Mouse (Mus musculus) C2C12 (cell line): ENCODE data around the gene Pfkl. TPM values are rescaled to one million over a fixed set of nuclear protein-coding genes. Genes with fewer than 3 reads are reported as not detected.
"Not testable (repeated sequence)": the region's sequence is repeated elsewhere in the genome, so short reads cannot be mapped to it uniquely, and the experiment has no call there.

Experiments
- H3K27me3 ChIP-seq: one replicate; pipeline ENCODE4 v1.6.1; 2011; ENCODE audit not compliant: control insufficient read depth, insufficient read depth, insufficient read length
- H3K36me3 ChIP-seq: one replicate; pipeline ENCODE4 v1.6.1; 2011; ENCODE audit not compliant: control insufficient read depth, insufficient read depth
- H3K4me3 ChIP-seq: one replicate; pipeline ENCODE4 v1.5.1; 2011; ENCODE audit warnings: mild to moderate bottlenecking, control low read depth; ENCODE audit not compliant: poor library complexity, insufficient read depth, severe bottlenecking
- H3K79me2 ChIP-seq: one replicate; pipeline ENCODE4 v1.6.1; 2011; ENCODE audit not compliant: control insufficient read depth, insufficient read depth
- H3K79me3 ChIP-seq: one replicate; pipeline ENCODE4 v1.6.1; 2011; ENCODE audit warnings: low read depth, control low read depth
- H3ac ChIP-seq: one replicate; pipeline ENCODE3; 2011; ENCODE audit warnings: low read depth; ENCODE audit not compliant: control insufficient read depth, insufficient read length
- CEBPB ChIP-seq: IDR thresholded peaks from one replicate; pipeline ENCODE4 v1.6.1; 2011; ENCODE audit warnings: low read depth, mild to moderate bottlenecking, control low read depth, moderate library complexity
- CTCF ChIP-seq: IDR thresholded peaks from one replicate; pipeline ENCODE4 v1.5.1; 2011; ENCODE audit not compliant: control insufficient read depth, insufficient read depth, insufficient read length
- FOSL1 ChIP-seq: IDR thresholded peaks from one replicate; pipeline ENCODE4 v1.8.0; 2011; ENCODE audit warnings: mild to moderate bottlenecking, low read length; ENCODE audit not compliant: poor library complexity, insufficient read depth, severe bottlenecking
- MAX ChIP-seq: IDR thresholded peaks from one replicate; pipeline ENCODE4 v1.6.1; 2011; ENCODE audit warnings: mild to moderate bottlenecking, control low read depth
- MYOD1 ChIP-seq: IDR thresholded peaks from one replicate; pipeline ENCODE4 v1.6.1; 2011; ENCODE audit warnings: low read depth; ENCODE audit not compliant: control insufficient read depth, insufficient read length
- MYOG ChIP-seq: IDR thresholded peaks from one replicate; pipeline ENCODE4 v1.6.1; 2011; ENCODE audit not compliant: control insufficient read depth, insufficient read length; ENCODE audit errors: extremely low read depth
- USF1 ChIP-seq: IDR thresholded peaks from one replicate; pipeline ENCODE4 v1.6.1; 2011; ENCODE audit warnings: low read depth, mild to moderate bottlenecking, control low read depth, moderate library complexity
- polyA plus RNA-seq: library from polyadenylated mRNA; unstranded; fragments of >200 nt; fragmentation: generic; extraction: Trizol; gene quantifications from one replicate; pipeline ENCODE4 v1.2.1, GENCODE M21; 2012; ENCODE audit warnings: missing spikeins

The Pfkl gene
- polyA plus RNA-seq, 1 experiment = 45.2 TPM

- H3K36me3 ChIP-seq = no peaks in the 10 kb centered on the region
- H3K79me3 ChIP-seq = no peaks in the 10 kb centered on the region
- peaks cover 13% of the 10 kb centered on the region for H3K27me3 ChIP-seq
- TF ChIP-seq MYOD1 (no peak), FOSL1 (no peak), MAX (no peak), CTCF (no peak), MYOG (no peak), USF1 (no peak), CEBPB (no peak)
- no peak overlapping the region for H3K4me3 ChIP-seq
- no peaks in the 10 kb centered on the region for H3K79me2 ChIP-seq
- no peak overlapping the region for H3ac ChIP-seq
These were observed 6.5 kb upstream of the Pfkl start for GRCm38 (mm10) chr10:78016366-78016765.

DNA sequence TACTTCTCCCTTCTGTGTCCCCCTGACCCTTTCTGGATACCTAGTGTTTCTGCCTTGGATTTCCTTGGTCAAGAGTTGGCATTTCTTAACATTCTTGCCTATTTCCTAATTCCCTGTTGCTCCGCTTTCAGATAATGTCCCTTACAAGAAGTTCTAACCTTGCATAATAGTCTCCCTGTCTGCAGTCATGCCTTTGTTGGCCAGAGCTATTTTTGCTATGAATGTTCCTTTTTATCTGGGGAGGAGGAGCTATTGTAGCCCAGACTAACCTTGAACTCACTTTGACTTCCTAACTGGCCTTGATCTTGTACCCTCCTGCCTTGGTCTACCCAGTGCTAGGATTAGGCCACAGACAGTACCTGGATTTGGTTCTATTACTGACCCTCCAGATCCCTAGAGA is 5.6 kb upstream of the Pfkl start:
- Histone ChIP-seq H3K79me3 (no peaks in the 10 kb centered on the region), H3K4me3 (no peak overlapping the region), H3K36me3 (no peaks in the 10 kb centered on the region), H3K79me2 (no peaks in the 10 kb centered on the region), H3ac (no peak overlapping the region), H3K27me3 (peaks cover 13% of the 10 kb centered on the region)
- no peak for TF ChIP-seq MYOD1
- no peak for TF ChIP-seq MYOG
- no peak for TF ChIP-seq USF1
- no peak for TF ChIP-seq CTCF
- no peak for TF ChIP-seq MAX
- TF ChIP-seq FOSL1 = no peak
- no peak for TF ChIP-seq CEBPB

DNA sequence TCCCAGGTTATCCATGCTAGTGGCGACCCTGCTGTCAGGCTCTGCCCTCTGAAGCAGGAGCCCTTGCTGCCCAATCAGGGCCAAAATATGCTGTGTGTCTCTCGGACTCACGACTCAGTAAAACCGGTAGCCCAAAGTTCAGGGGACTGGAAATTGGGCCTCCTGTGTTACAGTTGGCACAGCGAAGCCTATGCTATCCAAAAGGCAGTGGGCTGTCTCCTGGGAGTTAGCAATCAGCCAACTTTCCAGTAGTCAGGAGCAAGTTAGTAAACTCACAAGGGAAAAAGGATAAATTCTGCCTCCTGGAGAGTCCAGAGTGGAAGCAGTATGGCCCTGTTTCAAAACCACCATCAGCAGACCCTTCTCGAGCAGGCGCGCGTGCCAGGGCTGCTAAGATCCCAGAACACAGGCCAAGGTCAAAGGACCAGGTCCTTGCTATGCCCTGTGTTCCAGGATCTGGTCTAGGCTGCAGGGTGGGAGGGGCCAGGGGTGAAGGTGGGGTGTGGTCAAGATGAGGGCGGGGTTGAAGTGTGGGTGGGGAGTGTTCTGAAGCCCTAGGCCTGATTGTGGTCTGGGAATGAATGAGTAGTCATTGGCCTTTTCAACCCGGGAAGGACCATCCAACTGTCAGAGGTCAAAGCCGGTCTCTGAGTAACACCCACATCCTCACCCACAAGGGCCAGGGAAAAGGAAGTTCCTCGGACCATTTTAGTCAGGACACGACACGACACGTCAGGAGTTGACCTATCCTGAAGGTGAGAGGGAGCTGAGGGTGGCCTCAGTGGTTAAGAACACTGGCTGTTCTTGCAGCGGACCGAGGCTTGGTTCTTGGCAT is 3.0 kb upstream of the Pfkl start:
- Histone ChIP-seq H3K79me2 (peaks cover 13% of the 10 kb centered on the region), H3K79me3 (peaks cover 4% of the 10 kb centered on the region), H3K27me3 (peaks cover 13% of the 10 kb centered on the region), H3K4me3 (no peak overlapping the region), H3K36me3 (no peaks in the 10 kb centered on the region), H3ac (no peak overlapping the region)
- TF ChIP-seq MAX = no peak
- TF ChIP-seq CTCF = no peak
- TF ChIP-seq MYOG = no peak
- TF ChIP-seq MYOD1 = no peak
- no peak for TF ChIP-seq USF1
- TF ChIP-seq FOSL1 = no peak
- TF ChIP-seq CEBPB = no peak

DNA sequence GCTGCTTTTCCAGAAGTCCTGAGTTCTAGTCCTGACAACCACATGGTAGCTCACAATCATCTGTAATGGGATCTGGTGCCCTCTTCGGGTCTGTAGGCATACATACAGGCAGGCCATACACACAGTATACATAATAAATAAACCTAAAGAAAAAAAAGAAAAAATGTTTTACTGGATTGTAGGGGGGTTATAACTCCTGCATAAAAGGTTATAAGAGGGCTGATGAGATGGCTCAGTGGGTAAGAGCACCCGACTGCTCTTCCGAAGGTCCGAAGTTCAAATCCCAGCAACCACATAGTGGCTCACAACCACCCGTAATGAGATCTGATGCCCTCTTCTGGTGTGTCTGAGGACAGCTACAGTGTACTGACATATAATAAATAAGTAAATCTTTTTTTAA is 1.2 kb upstream of the Pfkl start:
- H3K36me3 ChIP-seq, H3K27me3 ChIP-seq, H3ac ChIP-seq, H3K79me3 ChIP-seq, H3K4me3 ChIP-seq: not testable (repeated sequence)
- peaks cover 30% of the 10 kb centered on the region for H3K79me2 ChIP-seq

DNA sequence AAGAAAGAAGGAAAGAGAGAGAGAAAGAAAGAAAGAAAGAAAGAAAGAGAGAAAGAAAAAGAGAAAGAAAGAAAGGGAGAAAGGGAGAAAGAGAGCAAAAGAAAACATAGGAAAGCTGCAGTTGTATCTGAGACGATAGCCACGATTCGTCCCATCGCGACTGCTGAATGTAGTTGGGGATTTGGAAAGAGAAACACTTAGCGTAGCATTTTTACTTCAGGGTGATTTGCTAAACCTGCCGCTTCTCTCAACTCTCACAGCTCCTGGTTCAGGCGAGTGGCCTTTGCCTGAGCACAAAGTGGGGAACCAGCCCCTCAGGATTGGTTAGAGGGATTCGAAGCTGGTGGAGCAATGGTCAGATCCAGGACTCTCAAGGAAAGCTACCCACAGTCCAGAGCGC is 452 bp upstream of the Pfkl start:
- TF ChIP-seq MYOG (no peak), MAX (no peak), CTCF (no peak), CEBPB (no peak), FOSL1 (no peak), MYOD1 (no peak), USF1 (no peak)
- Histone ChIP-seq H3K27me3 (no peaks in the 10 kb centered on the region), H3K79me2 (peaks cover 37% of the 10 kb centered on the region), H3K4me3 (peak overlapping the region; percentile 14), H3K79me3 (peaks cover 8% of the 10 kb centered on the region), H3ac (peak overlapping the region; percentile 35), H3K36me3 (no peaks in the 10 kb centered on the region)

- Histone ChIP-seq H3K4me3 (peak overlapping the region; percentile 91), H3K36me3 (no peaks in the 10 kb centered on the region), H3K27me3 (no peaks in the 10 kb centered on the region), H3K79me3 (peaks cover 8% of the 10 kb centered on the region), H3ac (peak overlapping the region; percentile 89), H3K79me2 (peaks cover 37% of the 10 kb centered on the region)
- TF ChIP-seq MAX (peak; percentile 89), CEBPB (no peak), USF1 (no peak)
These were observed 519 bp downstream of the Pfkl start for GRCm38 (mm10) chr10:78009184-78009944.
